Mouse (Mus musculus): ENCODE measurements around the gene Rora. TPM values are rescaled to one million over a fixed set of nuclear protein-coding genes. Genes with fewer than 3 reads are reported as not detected.
A peak's percentile ranks its signal among the peaks of the same experiment; 100 is the strongest.

The Rora gene
- polyA plus RNA-seq, 1 experiment from 2014 or later, result 7.5 TPM

GRCm38 (mm10) chr9:69362766-69363165 is 709.2 kb downstream of the Rora start:
- Histone ChIP-seq H3K4me2 (replicated peaks; ENCODE audit: low read depth) (no peak overlapping the region), H3K4me1 (replicated peaks; ENCODE audit: control insufficient read depth, insufficient read depth) (no peaks in the 10 kb centered on the region), H3K4me3 (ENCODE audit: low read depth, low read length) (no peak overlapping the region), H3K27me3 (ENCODE audit: control insufficient read depth, insufficient read depth, low read length) (no peaks in the 10 kb centered on the region), H3K9ac (ENCODE audit: low read length) (no peak overlapping the region), H3K9me3 (ENCODE audit: control insufficient read depth, low read length) (no peaks in the 10 kb centered on the region), H3K36me3 (ENCODE audit: control insufficient read depth, insufficient read depth, low read length) (no peaks in the 10 kb centered on the region), H3K27ac (replicated peaks) (no peak overlapping the region)
- 54% methylated on average over 4 of the region's 4 CpGs for WGBS
- no peak for ATAC-seq (ENCODE audit: low FRiP score, low TSS enrichment)
- no peak for TF ChIP-seq CTCF (IDR thresholded peaks at IDR 0.05; ENCODE audit: low read depth)
- no peak for TF ChIP-seq EP300 (optimal IDR thresholded peaks at IDR 0.05)
- DNase-seq (ENCODE audit: low spot score), result no peak

DNA sequence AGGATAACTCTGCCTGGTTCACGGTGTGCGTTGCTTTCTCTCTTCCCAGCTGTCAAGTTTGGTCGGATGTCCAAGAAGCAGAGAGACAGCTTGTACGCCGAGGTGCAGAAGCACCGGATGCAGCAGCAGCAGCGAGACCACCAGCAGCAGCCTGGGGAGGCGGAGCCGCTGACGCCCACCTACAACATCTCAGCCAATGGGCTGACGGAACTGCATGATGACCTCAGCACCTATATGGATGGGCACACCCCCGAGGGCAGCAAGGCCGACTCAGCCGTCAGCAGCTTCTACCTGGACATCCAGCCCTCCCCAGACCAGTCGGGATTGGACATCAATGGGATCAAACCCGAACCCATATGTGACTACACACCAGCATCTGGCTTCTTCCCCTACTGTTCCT is 710.5 kb downstream of the Rora start:
- no peak overlapping the region for H3K9ac ChIP-seq (ENCODE audit: low read length)
- no peak for TF ChIP-seq EP300 (optimal IDR thresholded peaks at IDR 0.05)
- no peak for TF ChIP-seq CTCF (IDR thresholded peaks at IDR 0.05; ENCODE audit: low read depth)
- no peak overlapping the region for H3K27ac ChIP-seq (replicated peaks)
- no peak overlapping the region for H3K4me2 ChIP-seq (replicated peaks; ENCODE audit: low read depth)
- no peaks in the 10 kb centered on the region for H3K27me3 ChIP-seq (ENCODE audit: control insufficient read depth, insufficient read depth, low read length)
- WGBS, result 68% methylated on average over 16 of the region's 16 CpGs
- DNase-seq (ENCODE audit: low spot score) (no peak), ATAC-seq (ENCODE audit: low FRiP score, low TSS enrichment) (no peak)
- H3K9me3 ChIP-seq (ENCODE audit: control insufficient read depth, low read length), result no peaks in the 10 kb centered on the region
- no peaks in the 10 kb centered on the region for H3K4me1 ChIP-seq (replicated peaks; ENCODE audit: control insufficient read depth, insufficient read depth)
- H3K36me3 ChIP-seq (ENCODE audit: control insufficient read depth, insufficient read depth, low read length), result no peaks in the 10 kb centered on the region
- H3K4me3 ChIP-seq (ENCODE audit: low read depth, low read length), result no peak overlapping the region

GRCm38 (mm10) chr9:69367055-69367454 is 713.5 kb downstream of the Rora start:
- H3K27me3 ChIP-seq (ENCODE audit: control insufficient read depth, insufficient read depth, low read length), result no peaks in the 10 kb centered on the region
- no peak for ATAC-seq (ENCODE audit: low FRiP score, low TSS enrichment)

DNA sequence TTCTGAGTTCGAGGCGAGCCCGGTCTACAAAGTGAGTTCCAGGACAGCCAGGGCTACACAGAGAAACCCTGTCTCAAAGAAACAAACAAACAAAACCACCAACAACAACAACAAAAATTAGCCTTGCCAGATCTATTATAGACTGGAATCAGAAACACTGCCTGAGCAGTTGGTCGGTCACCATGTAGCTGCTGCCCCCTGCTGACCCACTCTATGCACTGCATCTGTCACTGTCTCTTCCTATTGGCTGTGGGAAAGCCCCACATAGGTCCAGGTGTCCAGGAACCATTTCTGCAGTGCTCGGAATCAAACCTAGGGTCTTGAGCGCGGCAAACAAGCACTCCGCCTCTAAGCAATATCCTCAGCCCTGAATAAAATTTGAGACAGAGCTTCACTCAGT is 714.5 kb downstream of the Rora start:
- Histone ChIP-seq H3K4me2 (replicated peaks; ENCODE audit: low read depth) (no peak overlapping the region), H3K9ac (ENCODE audit: low read length) (no peak overlapping the region), H3K27me3 (ENCODE audit: control insufficient read depth, insufficient read depth, low read length) (no peaks in the 10 kb centered on the region), H3K36me3 (ENCODE audit: control insufficient read depth, insufficient read depth, low read length) (no peaks in the 10 kb centered on the region), H3K4me3 (ENCODE audit: low read depth, low read length) (no peak overlapping the region), H3K27ac (replicated peaks) (no peak overlapping the region), H3K9me3 (ENCODE audit: control insufficient read depth, low read length) (no peaks in the 10 kb centered on the region), H3K4me1 (replicated peaks; ENCODE audit: control insufficient read depth, insufficient read depth) (no peaks in the 10 kb centered on the region)
- no peak for ATAC-seq (ENCODE audit: low FRiP score, low TSS enrichment)
- DNase-seq (ENCODE audit: low spot score), result peak; percentile 65
- TF ChIP-seq CTCF (IDR thresholded peaks at IDR 0.05; ENCODE audit: low read depth) (peak; percentile 85), EP300 (optimal IDR thresholded peaks at IDR 0.05) (no peak)
- 74% methylated on average over 8 of the region's 8 CpGs for WGBS

More at GRCm38 (mm10) chr9:69367055-69367454, 713.5 kb downstream of the Rora start:
- Histone ChIP-seq H3K36me3 (ENCODE audit: control insufficient read depth, insufficient read depth, low read length) (no peaks in the 10 kb centered on the region), H3K9ac (ENCODE audit: low read length) (no peak overlapping the region), H3K27ac (replicated peaks) (no peak overlapping the region), H3K4me2 (replicated peaks; ENCODE audit: low read depth) (no peak overlapping the region), H3K9me3 (ENCODE audit: control insufficient read depth, low read length) (no peaks in the 10 kb centered on the region), H3K4me3 (ENCODE audit: low read depth, low read length) (no peak overlapping the region), H3K4me1 (replicated peaks; ENCODE audit: control insufficient read depth, insufficient read depth) (no peaks in the 10 kb centered on the region)
- WGBS, result 75% methylated on average over 4 of the region's 4 CpGs
- no peak for TF ChIP-seq EP300 (optimal IDR thresholded peaks at IDR 0.05)
- TF ChIP-seq CTCF (IDR thresholded peaks at IDR 0.05; ENCODE audit: low read depth), result no peak
- DNase-seq (ENCODE audit: low spot score), result no peak

- no peak for DNase-seq (ENCODE audit: low spot score)
- TF ChIP-seq EP300 (optimal IDR thresholded peaks at IDR 0.05) (no peak), CTCF (IDR thresholded peaks at IDR 0.05; ENCODE audit: low read depth) (no peak)
- H3K36me3 ChIP-seq (ENCODE audit: control insufficient read depth, insufficient read depth, low read length), result no peaks in the 10 kb centered on the region
- H3K4me1 ChIP-seq (replicated peaks; ENCODE audit: control insufficient read depth, insufficient read depth), result no peaks in the 10 kb centered on the region
- no peak overlapping the region for H3K4me3 ChIP-seq (ENCODE audit: low read depth, low read length)
- no peak for ATAC-seq (ENCODE audit: low FRiP score, low TSS enrichment)
- no peak overlapping the region for H3K27ac ChIP-seq (replicated peaks)
- H3K9me3 ChIP-seq (ENCODE audit: control insufficient read depth, low read length), result no peaks in the 10 kb centered on the region
- no peak overlapping the region for H3K4me2 ChIP-seq (replicated peaks; ENCODE audit: low read depth)
- H3K9ac ChIP-seq (ENCODE audit: low read length), result no peak overlapping the region
- no peaks in the 10 kb centered on the region for H3K27me3 ChIP-seq (ENCODE audit: control insufficient read depth, insufficient read depth, low read length)
- WGBS, result 54% methylated on average over 11 of the region's 11 CpGs
These were observed 717.6 kb downstream of the Rora start for GRCm38 (mm10) chr9:69371046-69371724.

DNA sequence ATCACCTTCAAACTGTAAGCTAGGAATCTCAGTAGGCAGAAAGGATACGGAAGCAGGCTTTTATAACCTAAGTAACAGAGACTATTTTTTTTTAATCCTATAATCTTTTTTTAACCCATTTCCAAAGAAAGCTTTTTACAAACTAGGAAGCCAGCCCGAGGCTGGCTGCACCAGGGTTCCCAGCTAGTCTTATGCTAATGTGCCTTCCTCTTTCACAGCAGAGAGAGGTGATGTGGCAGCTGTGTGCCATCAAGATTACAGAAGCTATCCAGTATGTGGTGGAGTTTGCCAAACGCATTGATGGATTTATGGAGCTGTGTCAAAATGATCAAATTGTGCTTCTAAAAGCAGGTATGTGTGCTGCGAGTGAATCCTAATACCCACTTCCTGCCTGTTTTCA is 719.3 kb downstream of the Rora start:
- 39% methylated on average over 4 of the region's 4 CpGs for WGBS
- TF ChIP-seq CTCF (IDR thresholded peaks at IDR 0.05; ENCODE audit: low read depth) (no peak), EP300 (optimal IDR thresholded peaks at IDR 0.05) (no peak)
- no peak for ATAC-seq (ENCODE audit: low FRiP score, low TSS enrichment)

More for the DNA sequence above, 719.3 kb downstream of the Rora start:
- Histone ChIP-seq H3K4me2 (replicated peaks; ENCODE audit: low read depth) (no peak overlapping the region), H3K27me3 (ENCODE audit: control insufficient read depth, insufficient read depth, low read length) (no peaks in the 10 kb centered on the region), H3K4me3 (ENCODE audit: low read depth, low read length) (no peak overlapping the region), H3K27ac (replicated peaks) (no peak overlapping the region), H3K9me3 (ENCODE audit: control insufficient read depth, low read length) (no peaks in the 10 kb centered on the region), H3K36me3 (ENCODE audit: control insufficient read depth, insufficient read depth, low read length) (no peaks in the 10 kb centered on the region), H3K9ac (ENCODE audit: low read length) (no peak overlapping the region), H3K4me1 (replicated peaks; ENCODE audit: control insufficient read depth, insufficient read depth) (no peaks in the 10 kb centered on the region)
- no peak for DNase-seq (ENCODE audit: low spot score)

Measured in stomach, postnatal 0 days (tissue).